Mouse (Mus musculus): ENCODE measurements at regions not wholly inside any gene's neighbourhood (a gene's known extent, or its start where the extent isn't known, plus 50 kb on each side); places are given as distances from the start of the nearest gene placed in this dataset.
A peak's percentile ranks its signal among the peaks of the same experiment; 100 is the strongest.

GRCm38 (mm10) chr12:16189441-16189840 is 372.7 kb upstream of the Trib2 start:
- no peak for DNase-seq (ENCODE audit: low spot score)

GRCm38 (mm10) chr12:16185976-16186515 is 369.3 kb upstream of the Trib2 start:
- DNase-seq (ENCODE audit: low spot score): no peak

GRCm38 (mm10) chr12:16185431-16185923 is 368.8 kb upstream of the Trib2 start:
- DNase-seq (ENCODE audit: low spot score): peak; percentile 20

GRCm38 (mm10) chr12:16183055-16183454 is 366.3 kb upstream of the Trib2 start:
- no peak for DNase-seq (ENCODE audit: low spot score)

GRCm38 (mm10) chr12:16181599-16181998 is 364.9 kb upstream of the Trib2 start:
- DNase-seq (ENCODE audit: low spot score): no peak

GRCm38 (mm10) chr12:16179897-16180296 is 363.2 kb upstream of the Trib2 start:
- DNase-seq (ENCODE audit: low spot score): no peak

- no peak for DNase-seq (ENCODE audit: low spot score)
Observed at GRCm38 (mm10) chr12:16176326-16176725, 359.6 kb upstream of the Trib2 start.

- DNase-seq (ENCODE audit: low spot score): no peak
Observed at GRCm38 (mm10) chr12:16172176-16172575, 355.5 kb upstream of the Trib2 start.

GRCm38 (mm10) chr12:16171636-16172035 is 354.9 kb upstream of the Trib2 start:
- no peak for DNase-seq (ENCODE audit: low spot score)

GRCm38 (mm10) chr12:16169781-16170535 is 353.2 kb upstream of the Trib2 start:
- no peak for DNase-seq (ENCODE audit: low spot score)

GRCm38 (mm10) chr12:16167793-16168343 is 351.1 kb upstream of the Trib2 start:
- DNase-seq (ENCODE audit: low spot score): no peak

- DNase-seq (ENCODE audit: low spot score): no peak
Observed at GRCm38 (mm10) chr12:16165126-16165525, 348.4 kb upstream of the Trib2 start.

GRCm38 (mm10) chr12:16161947-16162346 is 345.2 kb upstream of the Trib2 start:
- DNase-seq (ENCODE audit: low spot score): no peak

GRCm38 (mm10) chr12:16157896-16158295 is 341.2 kb upstream of the Trib2 start:
- no peak for DNase-seq (ENCODE audit: low spot score)

GRCm38 (mm10) chr12:16155791-16156558 is 339.3 kb upstream of the Trib2 start:
- no peak for DNase-seq (ENCODE audit: low spot score)

- DNase-seq (ENCODE audit: low spot score): no peak
Observed at GRCm38 (mm10) chr12:16154256-16154655, 337.5 kb upstream of the Trib2 start.

- DNase-seq (ENCODE audit: low spot score): no peak
Observed at GRCm38 (mm10) chr12:16152108-16152507, 335.4 kb upstream of the Trib2 start.

GRCm38 (mm10) chr12:16151170-16151702 is 334.5 kb upstream of the Trib2 start:
- DNase-seq (ENCODE audit: low spot score): no peak

- DNase-seq (ENCODE audit: low spot score): no peak
Observed at GRCm38 (mm10) chr12:16146919-16147318, 330.2 kb upstream of the Trib2 start.

GRCm38 (mm10) chr12:16145621-16146020 is 328.9 kb upstream of the Trib2 start:
- no peak for DNase-seq (ENCODE audit: low spot score)

GRCm38 (mm10) chr12:16141193-16141592 is 324.5 kb upstream of the Trib2 start:
- DNase-seq (ENCODE audit: low spot score): no peak

GRCm38 (mm10) chr12:16140511-16141110 is 323.9 kb upstream of the Trib2 start:
- no peak for DNase-seq (ENCODE audit: low spot score)

Data from spleen, adult 12 weeks (tissue).